Mouse (Mus musculus): ENCODE measurements around the gene Commd1. TPM values are rescaled to one million over a fixed set of nuclear protein-coding genes. Genes with fewer than 3 reads are reported as not detected.
A peak's percentile ranks its signal among the peaks of the same experiment; 100 is the strongest.

Commd1 gene
- polyA plus RNA-seq, 1 experiment from 2014 or later: 371 TPM

DNA sequence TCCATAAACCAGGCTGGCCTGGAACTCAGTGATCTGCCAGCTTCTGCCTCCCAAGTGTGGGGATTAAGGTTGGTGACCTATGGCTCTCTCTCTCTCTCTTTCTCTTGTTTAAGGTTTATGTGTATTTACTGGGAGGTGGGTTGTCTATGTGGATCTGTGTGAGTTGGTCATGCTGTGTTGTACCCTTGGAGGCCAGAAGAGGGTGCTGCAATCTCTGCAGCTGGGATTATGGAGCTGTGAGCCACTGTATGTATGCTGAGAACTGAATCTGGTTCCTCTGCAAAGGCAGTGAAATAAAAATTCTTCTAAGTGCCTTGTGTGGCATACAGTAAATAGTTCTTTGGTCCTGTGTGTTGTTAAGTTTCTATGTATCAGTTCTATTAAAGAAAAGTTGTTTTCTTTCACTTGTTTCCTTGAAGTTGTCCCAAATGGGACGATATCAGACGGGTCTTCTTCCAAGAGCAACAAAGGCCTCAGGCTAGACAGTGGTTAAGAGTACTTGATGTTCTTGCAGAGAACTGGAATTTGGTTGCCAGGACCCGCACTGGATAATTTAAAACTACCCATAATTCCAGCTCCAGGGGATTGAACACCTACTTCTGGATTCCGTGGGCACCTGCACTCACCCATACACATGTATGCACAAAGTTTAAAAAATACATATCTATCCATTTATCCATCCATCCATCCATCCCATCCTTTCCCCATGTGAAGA lies 31.6 kb upstream of the Commd1 start:
- 0 out of 2 replicates have a peak, but pooled peaks cover 3% of the 10 kb centered on the region for H3K9me3 ChIP-seq (replicated peaks; ENCODE audit: control insufficient read depth, low read length)
- H3K4me3 ChIP-seq (replicated peaks; ENCODE audit: low read length): no peak overlapping the region
- ATAC-seq (ENCODE audit: insufficient read depth, low FRiP score): no peak
- peak overlapping the region; percentile 40; the same call in 1 of the 2 replicates for H3K27ac ChIP-seq (ENCODE audit: low read length)
- H3K4me1 ChIP-seq (ENCODE audit: control insufficient read depth, insufficient read depth, low read length): no peaks in the 10 kb centered on the region
- H3K4me2 ChIP-seq (ENCODE audit: low read depth, low read length): no peak overlapping the region
- no peak overlapping the region for H3K9ac ChIP-seq (ENCODE audit: low read length)
- no peaks in the 10 kb centered on the region for H3K27me3 ChIP-seq (ENCODE audit: control insufficient read depth, insufficient read depth, low read length)
- 87% methylated on average over 4 of the region's 4 CpGs for WGBS
- H3K36me3 ChIP-seq (ENCODE audit: control insufficient read depth, insufficient read depth, low read length): no peaks in the 10 kb centered on the region

DNA sequence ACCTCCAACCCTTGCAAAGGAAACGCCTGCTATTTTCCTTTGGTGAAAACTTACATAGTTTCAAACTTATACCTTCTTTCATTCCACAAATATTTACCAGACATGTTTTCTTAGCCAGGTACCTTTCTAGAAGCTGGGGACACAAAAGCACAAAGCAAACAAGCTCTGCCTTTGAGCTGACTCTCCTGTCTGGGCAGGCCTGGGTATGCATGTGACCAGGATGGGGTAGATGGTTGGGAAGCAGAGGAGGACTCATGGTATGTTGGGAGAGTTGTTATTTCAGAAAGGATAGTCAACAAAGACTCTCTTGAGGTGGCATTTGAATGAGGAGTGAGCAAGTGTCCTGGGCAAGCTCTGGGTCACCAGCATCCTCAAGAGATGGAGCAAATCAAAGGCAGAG lies 30.9 kb upstream of the Commd1 start:
- Histone ChIP-seq H3K9ac (ENCODE audit: low read length) (no peak overlapping the region), H3K4me2 (ENCODE audit: low read depth, low read length) (no peak overlapping the region), H3K27ac (ENCODE audit: low read length) (peak overlapping the region; percentile 40; the same call in 1 of the 2 replicates), H3K27me3 (ENCODE audit: control insufficient read depth, insufficient read depth, low read length) (no peaks in the 10 kb centered on the region), H3K36me3 (ENCODE audit: control insufficient read depth, insufficient read depth, low read length) (no peaks in the 10 kb centered on the region), H3K4me3 (replicated peaks; ENCODE audit: low read length) (no peak overlapping the region), H3K4me1 (ENCODE audit: control insufficient read depth, insufficient read depth, low read length) (no peaks in the 10 kb centered on the region), H3K9me3 (replicated peaks; ENCODE audit: control insufficient read depth, low read length) (no peaks in the 10 kb centered on the region)
- 53% methylated on average over 1 of the region's 1 CpGs for WGBS
- no peak for ATAC-seq (ENCODE audit: insufficient read depth, low FRiP score)

DNA sequence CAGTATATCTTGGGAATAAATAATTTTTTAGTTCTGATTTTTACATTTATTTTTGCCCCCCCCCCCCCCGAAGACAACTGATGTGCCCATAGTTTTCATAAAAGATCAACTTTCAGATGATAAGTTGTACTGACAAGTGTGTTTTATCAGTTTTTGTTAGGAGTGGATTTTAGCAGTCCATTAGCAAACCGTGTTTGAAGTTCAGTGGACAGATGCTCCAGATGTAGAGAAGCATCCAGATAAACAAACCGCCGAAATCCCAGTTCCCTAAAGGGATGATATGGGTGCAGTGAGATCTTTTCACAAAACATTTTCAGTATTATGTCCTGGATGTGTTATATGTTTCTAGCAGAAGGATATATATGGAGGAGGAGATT lies 26.6 kb upstream of the Commd1 start:
- Histone ChIP-seq H3K4me2 (ENCODE audit: low read depth, low read length) (peak overlapping the region; percentile 88), H3K4me1 (ENCODE audit: control insufficient read depth, insufficient read depth, low read length) (0 out of 2 replicates have a peak, but pooled peaks cover 5% of the 10 kb centered on the region), H3K27ac (ENCODE audit: low read length) (no peak overlapping the region), H3K36me3 (ENCODE audit: control insufficient read depth, insufficient read depth, low read length) (peaks cover 4% of the 10 kb centered on the region; the same call in 1 of the 2 replicates), H3K9ac (ENCODE audit: low read length) (peak overlapping the region; percentile 76; the same call in 1 of the 2 replicates), H3K4me3 (replicated peaks; ENCODE audit: low read length) (peak overlapping the region; percentile 68), H3K9me3 (replicated peaks; ENCODE audit: control insufficient read depth, low read length) (no peaks in the 10 kb centered on the region), H3K27me3 (ENCODE audit: control insufficient read depth, insufficient read depth, low read length) (no peaks in the 10 kb centered on the region)
- no peak for ATAC-seq (ENCODE audit: insufficient read depth, low FRiP score)
- WGBS: 11% methylated on average over 4 of the region's 4 CpGs

DNA sequence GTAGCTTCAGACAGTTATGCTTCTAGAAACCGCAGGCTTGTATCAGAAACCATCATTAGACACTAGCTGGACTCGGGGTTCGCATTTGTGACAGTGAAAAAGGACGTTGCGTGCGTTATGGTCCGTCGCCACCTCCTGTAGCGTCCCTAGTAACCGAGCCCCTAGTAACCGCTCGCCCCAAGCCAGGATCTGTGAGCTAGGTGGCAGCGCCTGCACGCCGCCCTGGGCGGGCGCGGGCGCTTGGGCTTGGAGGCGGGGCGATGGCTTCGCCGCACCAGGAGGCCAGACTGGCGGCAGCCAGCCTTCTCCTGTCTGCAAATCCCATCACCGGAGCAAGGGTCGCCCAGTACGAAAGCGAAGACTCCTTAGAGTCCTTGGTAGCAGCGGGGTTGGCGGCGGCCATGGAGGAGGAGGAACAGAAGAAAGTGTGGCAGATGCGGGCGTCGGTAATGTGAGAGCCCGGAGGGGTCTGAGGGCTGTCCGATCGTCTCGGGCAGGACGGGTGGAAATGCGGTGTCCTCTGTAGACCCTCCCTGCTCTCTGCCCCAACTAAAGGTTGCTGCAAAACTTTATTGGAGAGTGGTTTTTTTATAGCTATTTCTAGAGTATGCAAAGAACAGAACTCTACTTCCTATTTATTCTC lies 26.1 kb upstream of the Commd1 start:
- Histone ChIP-seq H3K9ac (ENCODE audit: low read length) (peak overlapping the region; percentile 76), H3K27me3 (ENCODE audit: control insufficient read depth, insufficient read depth, low read length) (no peaks in the 10 kb centered on the region), H3K27ac (ENCODE audit: low read length) (peak overlapping the region; percentile 89), H3K4me2 (ENCODE audit: low read depth, low read length) (peak overlapping the region; percentile 88), H3K4me1 (ENCODE audit: control insufficient read depth, insufficient read depth, low read length) (0 out of 2 replicates have a peak, but pooled peaks cover 5% of the 10 kb centered on the region), H3K9me3 (replicated peaks; ENCODE audit: control insufficient read depth, low read length) (no peaks in the 10 kb centered on the region), H3K36me3 (ENCODE audit: control insufficient read depth, insufficient read depth, low read length) (peaks cover 4% of the 10 kb centered on the region; the same call in 1 of the 2 replicates), H3K4me3 (replicated peaks; ENCODE audit: low read length) (peak overlapping the region; percentile 68)
- peak; percentile 92 for ATAC-seq (ENCODE audit: insufficient read depth, low FRiP score)
- under 1% methylated on average over 40 of the region's 40 CpGs for WGBS

DNA sequence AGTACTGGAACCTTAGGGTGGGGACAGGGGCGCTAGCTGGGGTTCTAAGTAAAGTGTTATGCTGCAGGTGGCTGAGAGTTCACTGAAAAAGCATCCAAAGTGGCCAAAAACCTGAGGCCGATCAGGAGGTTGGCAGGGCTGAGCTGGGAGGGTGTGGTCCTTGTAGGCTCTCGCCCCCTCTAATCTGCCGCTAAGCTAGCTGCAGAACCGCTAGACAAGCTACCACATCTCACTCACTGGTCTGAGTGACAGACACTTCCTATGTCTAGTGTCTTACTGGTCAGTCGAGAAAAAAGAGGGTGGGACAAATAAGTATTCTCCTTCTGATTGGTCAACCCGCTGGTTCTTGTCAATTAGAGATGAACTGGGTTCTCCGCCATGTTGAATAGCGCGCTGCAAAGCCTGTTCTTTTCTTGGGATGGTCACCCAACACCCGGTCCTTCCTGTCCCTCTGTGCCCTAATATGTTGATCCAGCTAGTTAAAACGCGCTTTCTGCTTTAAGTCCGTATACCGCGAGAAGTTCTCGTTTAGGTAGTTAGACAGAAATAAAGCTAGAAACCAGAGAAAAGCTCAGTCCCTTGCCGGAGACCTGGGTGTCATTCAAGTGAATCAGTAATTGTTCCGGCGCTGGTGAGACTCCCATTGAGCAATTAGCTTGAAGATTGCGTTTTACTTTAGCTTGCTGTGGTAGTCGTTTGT lies 25.4 kb upstream of the Commd1 start, which contains the start of gene Fam161a:
Gene Fam161a (plus strand): TSS at position 51 of the 700 bp plus-strand sequence.
- peaks cover 5% of the 10 kb centered on the region; the same call in 1 of the 2 replicates for H3K36me3 ChIP-seq (ENCODE audit: control insufficient read depth, insufficient read depth, low read length)
- H3K9ac ChIP-seq (ENCODE audit: low read length): peak within 1 kb of the TSS; percentile 76
- H3K27me3 ChIP-seq (ENCODE audit: control insufficient read depth, insufficient read depth, low read length): no peaks in the 10 kb centered on the region
- WGBS: under 1% methylated on average over 22 of the region's 22 CpGs
- peak; percentile 94 for ATAC-seq (ENCODE audit: insufficient read depth, low FRiP score)
- peak within 1 kb of the TSS; percentile 89 for H3K27ac ChIP-seq (ENCODE audit: low read length)
- no peaks in the 10 kb centered on the region for H3K9me3 ChIP-seq (replicated peaks; ENCODE audit: control insufficient read depth, low read length)
- peak within 1 kb of the TSS; percentile 88 for H3K4me2 ChIP-seq (ENCODE audit: low read depth, low read length)
- H3K4me3 ChIP-seq (replicated peaks; ENCODE audit: low read length): peak within 1 kb of the TSS; percentile 68
- H3K4me1 ChIP-seq (ENCODE audit: control insufficient read depth, insufficient read depth, low read length): 0 out of 2 replicates have a peak, but pooled peaks cover 5% of the 10 kb centered on the region

DNA sequence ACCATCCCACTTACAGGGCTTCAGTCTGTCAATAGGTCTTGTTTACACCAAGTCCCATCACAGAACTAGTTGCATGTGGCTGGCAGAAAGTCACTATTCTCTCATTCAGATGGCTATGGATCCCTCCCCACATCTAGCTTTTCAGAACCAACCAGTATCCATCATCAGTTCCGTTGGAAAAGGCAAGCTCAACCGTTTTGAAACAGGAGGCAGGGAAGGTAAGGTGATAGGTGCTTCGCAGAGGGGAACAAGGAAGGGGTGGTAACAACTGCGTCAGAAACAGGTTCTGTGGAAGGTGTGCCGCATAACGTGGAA lies 24.9 kb upstream of the Commd1 start:
- whole genome bisulfite sequencing: 2% methylated on average over 6 of the region's 6 CpGs
- Histone ChIP-seq H3K27ac (ENCODE audit: low read length) (peak overlapping the region; percentile 42; the same call in 1 of the 2 replicates), H3K4me2 (ENCODE audit: low read depth, low read length) (peak overlapping the region; percentile 88), H3K36me3 (ENCODE audit: control insufficient read depth, insufficient read depth, low read length) (peaks cover 10% of the 10 kb centered on the region; the same call in 1 of the 2 replicates), H3K9ac (ENCODE audit: low read length) (peak overlapping the region; percentile 60), H3K4me1 (ENCODE audit: control insufficient read depth, insufficient read depth, low read length) (0 out of 2 replicates have a peak, but pooled peaks cover 5% of the 10 kb centered on the region), H3K4me3 (replicated peaks; ENCODE audit: low read length) (peak overlapping the region; percentile 68), H3K27me3 (ENCODE audit: control insufficient read depth, insufficient read depth, low read length) (no peaks in the 10 kb centered on the region), H3K9me3 (replicated peaks; ENCODE audit: control insufficient read depth, low read length) (no peaks in the 10 kb centered on the region)
- ATAC-seq (ENCODE audit: insufficient read depth, low FRiP score): no peak

DNA sequence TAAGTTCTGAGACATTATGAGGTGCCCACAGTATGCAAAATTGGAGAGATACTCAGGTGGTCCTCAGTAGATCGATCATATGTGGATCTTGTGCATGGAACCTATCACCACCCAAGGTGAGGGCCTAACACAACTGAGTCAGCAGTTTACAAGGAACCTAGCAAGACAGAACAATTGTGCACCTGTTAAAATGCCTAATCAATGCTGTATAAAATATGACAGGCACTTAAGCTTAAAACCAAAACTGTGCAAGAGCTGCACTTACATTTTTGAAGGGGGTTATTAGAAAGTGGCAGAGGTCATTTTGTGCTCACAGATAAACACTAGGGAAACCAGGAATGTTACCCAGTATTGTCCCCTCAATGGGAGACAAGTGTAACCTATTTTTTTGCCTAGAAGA lies 23.1 kb upstream of the Commd1 start:
- H3K4me2 ChIP-seq (ENCODE audit: low read depth, low read length): no peak overlapping the region
- H3K9ac ChIP-seq (ENCODE audit: low read length): no peak overlapping the region
- H3K4me3 ChIP-seq (replicated peaks; ENCODE audit: low read length): no peak overlapping the region
- no peak for ATAC-seq (ENCODE audit: insufficient read depth, low FRiP score)
- H3K27me3 ChIP-seq (ENCODE audit: control insufficient read depth, insufficient read depth, low read length): no peaks in the 10 kb centered on the region
- 95% methylated on average over 1 of the region's 1 CpGs for WGBS
- no peak overlapping the region for H3K27ac ChIP-seq (ENCODE audit: low read length)
- peaks cover 14% of the 10 kb centered on the region; the same call in 1 of the 2 replicates for H3K36me3 ChIP-seq (ENCODE audit: control insufficient read depth, insufficient read depth, low read length)
- H3K9me3 ChIP-seq (replicated peaks; ENCODE audit: control insufficient read depth, low read length): no peaks in the 10 kb centered on the region
- 0 out of 2 replicates have a peak, but pooled peaks cover 5% of the 10 kb centered on the region for H3K4me1 ChIP-seq (ENCODE audit: control insufficient read depth, insufficient read depth, low read length)

DNA sequence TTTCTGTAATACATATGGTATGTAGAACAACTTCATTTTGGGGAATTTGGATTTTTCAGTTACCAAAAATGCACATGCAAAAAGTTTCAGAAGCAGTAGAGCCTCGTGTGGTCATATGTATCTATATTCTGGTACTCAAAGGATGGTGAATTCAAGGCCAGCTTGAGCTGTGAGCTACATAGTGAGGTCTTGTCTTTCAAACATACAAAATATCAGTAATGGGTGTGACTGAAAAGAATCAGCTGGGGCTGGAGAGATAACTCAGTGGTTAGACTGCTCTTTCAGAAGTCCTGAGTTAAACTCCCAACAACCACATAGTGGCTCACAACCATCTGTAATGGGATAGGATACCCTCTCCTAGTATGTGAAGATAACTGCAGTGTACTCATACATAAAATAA lies 16.1 kb upstream of the Commd1 start:
- H3K27ac ChIP-seq (ENCODE audit: low read length): no peak overlapping the region
- WGBS: 68% methylated on average over 1 of the region's 1 CpGs
- peaks cover 38% of the 10 kb centered on the region for H3K36me3 ChIP-seq (ENCODE audit: control insufficient read depth, insufficient read depth, low read length)

More for the DNA sequence above, 16.1 kb upstream of the Commd1 start:
- Histone ChIP-seq H3K4me3 (replicated peaks; ENCODE audit: low read length) (no peak overlapping the region), H3K9me3 (replicated peaks; ENCODE audit: control insufficient read depth, low read length) (no peaks in the 10 kb centered on the region), H3K27me3 (ENCODE audit: control insufficient read depth, insufficient read depth, low read length) (no peaks in the 10 kb centered on the region), H3K4me2 (ENCODE audit: low read depth, low read length) (no peak overlapping the region), H3K9ac (ENCODE audit: low read length) (no peak overlapping the region), H3K4me1 (ENCODE audit: control insufficient read depth, insufficient read depth, low read length) (no peaks in the 10 kb centered on the region)
- no peak for ATAC-seq (ENCODE audit: insufficient read depth, low FRiP score)
